Mouse (Mus musculus) hindbrain, embryonic 16.5 days (tissue): ENCODE results near the gene Rasa3. TPM values are rescaled to one million over a fixed set of nuclear protein-coding genes. Genes with fewer than 3 reads are reported as not detected.

Source experiments
- ATAC-seq: fragments of 200-750 bp; cut with Nextera tagmentation; 2 replicates; pipeline ENCODE4 v1.8.0; 2017; ENCODE audit warnings: moderate TSS enrichment, moderate library complexity
- H3K27ac ChIP-seq: fragments of 300-500 bp; sonication (generic); 2 replicates; pipeline ENCODE4 v1.5.1; 2014; ENCODE audit warnings: low read depth, mild to moderate bottlenecking, control low read depth, low read length, moderate library complexity
- H3K27me3 ChIP-seq: fragments of 300-500 bp; sonication (generic); replicated peaks from 2 replicates; pipeline ENCODE4 v1.6.1; 2014; ENCODE audit warnings: low read length; ENCODE audit not compliant: control insufficient read depth, insufficient read depth
- H3K36me3 ChIP-seq: fragments of 300-500 bp; sonication (generic); 2 replicates; pipeline ENCODE4 v1.6.1; 2014; ENCODE audit warnings: mild to moderate bottlenecking, low read length, moderate library complexity, mixed read lengths; ENCODE audit not compliant: control insufficient read depth, insufficient read depth
- H3K4me1 ChIP-seq: fragments of 300-500 bp; sonication (generic); 2 replicates; pipeline ENCODE4 v1.6.1; 2014; ENCODE audit warnings: low read depth, low read length; ENCODE audit not compliant: control insufficient read depth, insufficient read depth
- H3K4me2 ChIP-seq: fragments of 300-500 bp; sonication (generic); 2 replicates; pipeline ENCODE4 v1.6.1; 2014; ENCODE audit warnings: mild to moderate bottlenecking, low read length, control low read depth, moderate library complexity
- H3K4me3 ChIP-seq: fragments of 300-500 bp; sonication (generic); 2 replicates; pipeline ENCODE4 v1.5.1; 2014; ENCODE audit warnings: mild to moderate bottlenecking, low read length, control low read depth, moderate library complexity
- H3K9ac ChIP-seq: fragments of 300-500 bp; sonication (generic); 2 replicates; pipeline ENCODE4 v1.6.1; 2014; ENCODE audit warnings: low read depth, mild to moderate bottlenecking, control low read depth, low read length, moderate library complexity
- H3K9me3 ChIP-seq: fragments of 300-500 bp; sonication (generic); 2 replicates; pipeline ENCODE4 v1.6.1; 2014; ENCODE audit warnings: mild to moderate bottlenecking, low read length, moderate library complexity; ENCODE audit not compliant: control insufficient read depth
- WGBS: fragments of 180-500 bp; shearing (Covaris S2); extraction: QIAGEN DNeasy Blood & Tissue Kit; methylation state at CpG from one replicate; pipeline ENCODE4 v1.1.7; 2014; 5-methylcytosine and 5-hydroxymethylcytosine counted together
- polyA plus RNA-seq: library from polyadenylated mRNA; unstranded; fragments of >200 nt; fragmentation: Nextera tagmentation; extraction: Ambion mirVana; gene quantifications from 2 replicates; pipeline ENCODE4 v1.2.1, GENCODE M21; 2015

The Rasa3 gene
- polyA plus RNA-seq, 1 experiment from 2014 or later: 43.5 TPM

GRCm38 (mm10) chr8:13529891-13530316 lies 147.5 kb downstream of the Rasa3 start:
- ATAC-seq: peak; percentile 85
- Histone ChIP-seq H3K27me3 (no peaks in the 10 kb centered on the region), H3K9ac (no peak overlapping the region), H3K4me3 (no peak overlapping the region), H3K9me3 (no peaks in the 10 kb centered on the region), H3K4me1 (peaks cover 23% of the 10 kb centered on the region), H3K36me3 (no peaks in the 10 kb centered on the region), H3K27ac (peak overlapping the region; percentile 73), H3K4me2 (no peak overlapping the region)
- WGBS: 60% methylated on average over 7 of the region's 7 CpGs

GRCm38 (mm10) chr8:13529011-13529840 lies 148.2 kb downstream of the Rasa3 start:
- Histone ChIP-seq H3K4me3 (no peak overlapping the region), H3K27me3 (no peaks in the 10 kb centered on the region), H3K4me1 (peaks cover 23% of the 10 kb centered on the region), H3K27ac (peak overlapping the region; percentile 73), H3K36me3 (no peaks in the 10 kb centered on the region), H3K4me2 (no peak overlapping the region), H3K9ac (no peak overlapping the region), H3K9me3 (no peaks in the 10 kb centered on the region)
- ATAC-seq: peak; percentile 25
- WGBS: 73% methylated on average over 15 of the region's 15 CpGs

GRCm38 (mm10) chr8:13521392-13521791 lies 156.0 kb downstream of the Rasa3 start:
- Histone ChIP-seq H3K9ac (no peak overlapping the region), H3K4me2 (no peak overlapping the region), H3K27me3 (no peaks in the 10 kb centered on the region), H3K9me3 (no peaks in the 10 kb centered on the region), H3K27ac (no peak overlapping the region), H3K4me1 (no peaks in the 10 kb centered on the region), H3K4me3 (no peak overlapping the region), H3K36me3 (no peaks in the 10 kb centered on the region)
- 67% methylated on average over 7 of the region's 7 CpGs for WGBS
- no peak for ATAC-seq

DNA sequence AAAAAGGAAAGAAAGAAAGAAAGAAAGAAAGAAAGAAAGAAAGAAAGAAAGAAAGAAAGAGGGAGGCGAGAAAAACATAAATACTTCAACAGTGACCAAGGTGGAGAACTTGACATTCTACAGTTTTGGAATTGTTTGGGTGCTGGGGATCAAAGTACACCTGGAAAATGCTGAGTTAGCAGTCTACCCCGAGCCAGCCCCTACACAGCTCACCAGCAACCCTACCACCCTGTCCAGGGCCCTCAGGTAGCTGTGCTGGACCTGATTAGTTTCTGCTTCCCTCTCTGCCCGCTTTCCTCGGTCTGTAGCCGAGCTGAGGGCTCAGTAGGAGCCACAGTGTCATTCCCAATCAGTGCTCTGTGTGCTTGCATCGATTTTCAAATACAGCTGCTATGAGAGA lies 157.1 kb downstream of the Rasa3 start:
- ATAC-seq: no peak
- WGBS: 68% methylated on average over 6 of the region's 6 CpGs

GRCm38 (mm10) chr8:13519503-13519902 lies 157.9 kb downstream of the Rasa3 start:
- Histone ChIP-seq H3K4me2 (no peak overlapping the region), H3K36me3 (no peaks in the 10 kb centered on the region), H3K4me1 (no peaks in the 10 kb centered on the region), H3K4me3 (no peak overlapping the region), H3K9me3 (no peaks in the 10 kb centered on the region), H3K9ac (no peak overlapping the region), H3K27ac (no peak overlapping the region), H3K27me3 (no peaks in the 10 kb centered on the region)
- ATAC-seq: no peak
- WGBS: 88% methylated on average over 9 of the region's 9 CpGs

More for the DNA sequence above, 157.1 kb downstream of the Rasa3 start:
- no peaks in the 10 kb centered on the region for H3K36me3 ChIP-seq
- H3K4me2 ChIP-seq: no peak overlapping the region
- H3K27ac ChIP-seq: no peak overlapping the region
- H3K4me3 ChIP-seq: no peak overlapping the region
- no peaks in the 10 kb centered on the region for H3K27me3 ChIP-seq
- H3K9me3 ChIP-seq: no peaks in the 10 kb centered on the region
- H3K9ac ChIP-seq: no peak overlapping the region
- H3K4me1 ChIP-seq: no peaks in the 10 kb centered on the region

GRCm38 (mm10) chr8:13517284-13517781 lies 160.1 kb downstream of the Rasa3 start:
- no peak for ATAC-seq
- Histone ChIP-seq H3K9me3 (no peaks in the 10 kb centered on the region), H3K4me1 (no peaks in the 10 kb centered on the region), H3K27me3 (no peaks in the 10 kb centered on the region), H3K27ac (no peak overlapping the region), H3K4me3 (no peak overlapping the region), H3K4me2 (no peak overlapping the region), H3K9ac (no peak overlapping the region), H3K36me3 (no peaks in the 10 kb centered on the region)
- WGBS: 89% methylated on average over 6 of the region's 6 CpGs

Other genes with a start within 250 kb of the Rasa3 start
- gene Tmem255b, start 242.4 kb downstream of the Rasa3 start, polyA plus RNA-seq: 1.8 and 3.1 TPM in 2 replicates
- gene Gas6, start 183.1 kb downstream of the Rasa3 start, polyA plus RNA-seq: 65.1 and 67.4 TPM in 2 replicates
- not detected in 2 replicates for gene 1700029H14Rik, start 115.1 kb downstream of the Rasa3 start, polyA plus RNA-seq
- 1.0 and 1.9 TPM in 2 replicates for gene Cfap97d2, start 28.3 kb upstream of the Rasa3 start, polyA plus RNA-seq
- 142 and 149 TPM in 2 replicates for gene Cdc16, start 80.1 kb upstream of the Rasa3 start, polyA plus RNA-seq
- 40.4 and 40.8 TPM in 2 replicates for gene Upf3a, start 108.0 kb upstream of the Rasa3 start, polyA plus RNA-seq
- not detected in 2 replicates for gene AF366264, start 160.8 kb upstream of the Rasa3 start, polyA plus RNA-seq
- 43.1 and 50.6 TPM in 2 replicates for gene Champ1, start 192.0 kb upstream of the Rasa3 start, polyA plus RNA-seq
- 147 and 169 TPM in 2 replicates for gene Coprs, start 212.7 kb upstream of the Rasa3 start, polyA plus RNA-seq